Mouse (Mus musculus) left cerebral cortex, adult 9 months (tissue): ENCODE measurements around the gene Oxsr1.
"Not testable (repeated sequence)": the region's sequence is repeated elsewhere in the genome, so short reads cannot be mapped to it uniquely, and the experiment has no call there.

Experiments used
- DNase-seq, 2 experiments: peaks; one replicate each; pipeline ENCODE4 v3.0.0; 2022; ENCODE audit warnings: low spot score in 2 of 2

The Oxsr1 gene

DNA sequence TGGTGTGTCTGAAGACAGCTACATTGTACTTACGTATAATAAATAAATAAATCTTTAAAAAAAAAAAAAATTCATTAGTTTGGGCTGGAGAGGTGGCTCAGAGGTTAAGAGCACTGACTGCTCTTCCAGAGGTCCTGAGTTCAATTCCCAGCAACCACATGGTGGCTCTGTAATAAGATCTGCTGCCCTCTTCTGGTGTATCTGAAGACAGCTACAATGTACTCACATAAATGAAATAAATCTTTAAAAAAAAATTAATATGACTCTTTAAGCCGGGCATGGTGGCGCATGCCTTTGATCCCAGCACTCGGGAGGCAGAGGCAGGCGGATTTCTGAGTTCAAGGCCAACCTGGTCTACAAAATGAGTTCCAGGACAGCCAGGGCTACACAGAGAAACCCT, 47.4 kb downstream of the Oxsr1 start:
- not testable (repeated sequence) for DNase-seq

DNA sequence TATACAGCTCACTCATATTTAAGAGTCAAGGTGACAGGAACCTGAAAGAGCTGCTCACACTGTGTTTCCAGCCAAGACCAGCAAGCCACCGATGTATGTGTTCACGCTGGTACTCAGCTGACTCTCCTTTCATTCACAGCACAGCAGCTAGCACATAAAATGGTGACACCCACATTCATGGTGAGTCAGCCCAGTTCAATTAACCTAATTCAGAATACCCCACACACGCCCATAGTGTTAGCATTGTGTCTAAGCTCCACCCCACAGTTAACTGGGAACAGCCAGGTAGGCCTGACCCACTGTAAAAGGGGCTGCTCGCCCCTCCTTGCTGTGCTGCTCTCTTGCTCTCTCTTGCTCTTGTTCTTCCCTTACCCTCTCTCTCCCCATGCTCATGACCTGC, 50.7 kb downstream of the Oxsr1 start:
- no peak for DNase-seq

DNA sequence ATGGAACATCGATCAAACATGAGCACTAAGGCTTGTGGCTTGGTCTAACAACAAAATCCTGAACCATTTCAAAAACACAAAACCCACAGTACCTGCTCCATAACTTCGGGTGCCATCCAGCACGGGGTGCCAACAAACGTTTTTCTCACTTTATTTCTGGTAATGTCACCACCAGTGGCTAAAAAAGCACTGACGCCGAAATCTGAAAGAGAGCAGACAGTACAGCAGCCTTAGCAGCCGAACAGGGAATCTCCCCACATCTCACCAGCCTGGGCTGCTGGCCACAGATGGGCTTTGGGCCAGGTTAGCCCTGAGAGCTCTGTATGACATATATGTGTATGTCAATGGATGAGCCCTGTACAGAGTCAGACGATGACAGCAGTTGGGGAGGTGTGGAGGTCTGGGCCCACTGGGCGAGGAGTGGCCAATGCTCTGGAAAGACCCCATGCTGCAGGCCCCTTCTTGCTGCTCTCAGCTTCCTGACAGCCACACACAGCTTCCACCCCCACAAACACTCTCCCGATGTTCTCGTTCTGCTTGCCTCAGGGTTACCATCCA, 53.6 kb downstream of the Oxsr1 start:
- DNase-seq, result peak in 1 of 2 experiments; percentile 44

DNA sequence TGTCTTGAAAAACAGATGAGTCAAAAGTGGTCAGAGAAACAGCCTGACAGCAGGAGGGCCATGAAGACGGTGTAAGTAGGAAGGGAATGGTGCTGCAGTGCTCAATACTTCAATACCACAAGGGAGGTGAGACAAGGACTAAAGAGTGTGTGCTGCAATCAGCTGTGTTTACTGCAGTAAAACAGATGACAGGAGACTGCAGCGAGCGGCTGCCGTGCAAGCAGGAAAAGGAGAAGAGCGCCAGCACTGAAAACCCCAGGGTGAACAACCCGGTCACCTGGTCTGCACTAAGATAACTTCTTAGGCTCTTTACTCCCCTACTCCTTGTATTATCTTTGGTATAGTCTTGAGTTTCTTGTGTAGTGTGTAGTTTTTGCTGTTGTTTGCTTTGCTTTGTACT, 54.1 kb downstream of the Oxsr1 start:
- DNase-seq, result no peak

DNA sequence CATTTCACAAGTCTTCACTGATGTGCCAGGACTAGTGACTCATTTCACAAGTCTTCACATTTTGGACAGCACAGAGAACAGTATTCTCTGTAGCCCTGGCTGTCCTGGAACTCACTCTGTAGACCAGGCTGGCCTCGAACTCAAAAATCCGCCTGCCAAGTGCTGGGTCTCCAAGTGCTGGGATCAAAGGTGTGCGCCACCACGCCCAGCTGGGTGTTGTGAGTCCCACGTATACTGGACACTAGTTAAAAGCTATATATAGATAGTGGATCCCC, 56.2 kb downstream of the Oxsr1 start:
- not testable (repeated sequence) for DNase-seq

DNA sequence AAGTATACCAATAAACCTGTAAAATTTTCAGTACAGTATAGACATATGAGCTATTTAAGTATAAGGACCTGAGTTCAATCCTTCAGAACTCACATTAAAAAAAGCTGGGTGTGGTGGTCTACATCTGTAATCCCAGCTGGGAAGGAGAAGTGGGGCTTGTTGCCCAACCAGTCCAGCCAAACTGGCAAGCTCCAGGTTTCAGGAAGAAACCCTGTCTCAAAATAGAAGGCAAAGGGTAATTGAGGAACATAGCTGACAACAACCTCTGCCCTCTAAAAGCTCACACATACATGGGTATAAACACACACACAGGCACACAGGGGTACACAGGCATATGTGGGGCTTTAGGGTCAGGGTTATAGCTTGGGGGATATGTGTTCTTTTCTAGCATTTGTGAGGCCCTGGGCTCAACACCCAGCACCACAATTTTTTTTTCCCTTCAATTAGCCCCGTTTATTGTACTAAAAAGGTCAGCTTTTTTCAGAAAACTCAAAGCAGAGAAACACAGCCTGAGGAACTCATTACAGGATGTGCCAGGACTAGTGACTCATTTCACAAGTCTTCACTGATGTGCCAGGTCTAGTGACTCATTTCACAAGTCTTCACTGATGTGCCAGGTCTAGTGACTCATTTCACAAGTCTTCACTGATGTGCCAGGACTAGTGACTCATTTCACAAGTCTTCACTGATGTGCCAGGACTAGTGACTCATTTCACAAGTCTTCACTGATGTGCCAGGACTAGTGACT, 56.7 kb downstream of the Oxsr1 start:
- DNase-seq, result not testable (repeated sequence)

DNA sequence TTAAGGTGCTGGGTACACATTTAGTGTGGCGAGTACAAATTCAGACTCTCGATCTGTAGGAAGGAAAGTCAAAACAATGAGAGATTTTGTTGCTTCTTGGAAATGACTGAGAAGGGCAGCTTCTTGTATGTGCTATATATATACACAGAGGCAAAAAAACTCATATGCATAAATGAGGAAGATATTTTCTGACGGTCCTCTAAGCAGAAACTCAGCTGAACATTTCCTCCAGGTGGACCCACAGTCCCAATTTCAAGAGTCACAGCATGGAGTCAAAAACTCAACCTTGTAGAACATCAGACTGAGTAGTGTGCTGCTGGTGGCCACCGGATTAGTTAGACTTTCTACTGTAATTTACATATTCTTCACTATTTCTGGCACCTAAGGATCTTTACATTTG, 59.2 kb downstream of the Oxsr1 start:
- no peak for DNase-seq

DNA sequence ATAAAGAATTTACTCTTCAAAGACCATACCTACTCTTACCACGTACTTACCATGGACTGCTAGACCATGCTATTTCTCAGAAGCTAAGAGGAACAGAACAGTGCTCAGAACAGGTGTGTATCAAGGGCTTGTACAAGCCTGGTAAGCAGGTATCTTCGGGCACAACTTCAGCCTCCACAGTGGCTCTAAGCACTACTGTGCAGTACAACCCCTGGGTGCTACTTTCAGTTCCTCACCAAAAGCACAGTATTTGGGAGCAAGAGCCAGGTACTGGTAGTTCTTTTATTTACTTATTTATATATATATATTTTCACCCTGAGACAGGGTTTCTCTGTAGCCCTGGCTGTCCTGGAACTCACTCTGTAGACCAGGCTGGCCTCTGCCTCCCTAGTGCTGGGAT, 61.4 kb downstream of the Oxsr1 start:
- DNase-seq, result no peak

DNA sequence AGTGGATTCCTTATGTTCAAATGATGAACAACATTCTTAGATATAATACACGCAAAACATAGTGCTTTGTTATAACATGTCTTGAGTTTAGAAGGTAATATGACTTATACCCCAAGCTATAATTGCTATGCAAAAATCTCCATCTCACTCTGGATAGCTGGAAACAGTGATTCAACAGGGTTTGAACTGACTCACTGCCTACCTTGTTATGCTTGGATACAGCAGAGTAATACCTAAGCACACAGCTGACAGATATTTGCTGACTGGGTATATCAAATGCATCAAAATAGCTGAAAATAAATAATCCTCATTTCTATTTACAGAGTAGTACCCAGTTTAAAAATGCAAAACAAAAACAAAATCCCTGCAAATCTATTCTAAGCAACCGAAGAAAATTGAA, 63.4 kb downstream of the Oxsr1 start:
- no peak for DNase-seq

DNA sequence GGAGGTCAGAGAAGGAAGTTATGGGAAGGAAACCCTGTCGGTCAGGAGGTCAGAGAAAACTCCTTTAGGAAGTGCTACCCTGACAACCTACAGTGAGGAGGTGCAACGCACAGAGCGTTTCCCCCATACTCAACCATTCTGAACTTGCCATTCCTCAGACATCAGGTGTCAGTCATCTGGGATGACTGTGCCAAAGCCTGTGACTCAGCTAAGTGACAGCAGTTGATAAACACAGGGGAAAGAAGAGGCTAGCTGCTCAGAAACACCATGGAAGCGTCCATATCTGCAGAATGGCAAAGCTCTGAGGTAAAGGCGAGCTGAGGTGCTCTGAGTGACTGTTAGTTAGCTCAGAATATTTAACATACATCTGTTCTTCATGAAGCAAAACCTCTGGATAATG, 64.1 kb downstream of the Oxsr1 start:
- no peak for DNase-seq

DNA sequence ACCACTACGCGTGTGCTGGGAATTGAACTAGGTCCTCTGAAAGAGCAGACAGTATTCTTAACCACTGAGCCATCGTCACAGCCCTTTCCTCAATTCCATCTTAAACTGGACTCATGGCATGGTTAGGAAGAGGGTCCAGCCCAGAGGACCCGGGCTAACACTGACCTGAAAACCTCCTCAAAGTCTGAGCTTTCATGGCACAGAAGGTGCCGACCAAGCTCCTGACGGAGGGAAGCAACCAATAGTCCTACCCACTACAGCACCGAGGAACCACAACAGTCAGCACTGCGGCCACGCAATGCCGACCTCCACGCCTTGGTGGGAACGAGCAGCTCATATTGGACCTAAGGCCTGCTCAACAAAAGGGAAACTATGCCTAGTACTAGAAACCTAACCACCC, 66.1 kb downstream of the Oxsr1 start:
- DNase-seq, result no peak

DNA sequence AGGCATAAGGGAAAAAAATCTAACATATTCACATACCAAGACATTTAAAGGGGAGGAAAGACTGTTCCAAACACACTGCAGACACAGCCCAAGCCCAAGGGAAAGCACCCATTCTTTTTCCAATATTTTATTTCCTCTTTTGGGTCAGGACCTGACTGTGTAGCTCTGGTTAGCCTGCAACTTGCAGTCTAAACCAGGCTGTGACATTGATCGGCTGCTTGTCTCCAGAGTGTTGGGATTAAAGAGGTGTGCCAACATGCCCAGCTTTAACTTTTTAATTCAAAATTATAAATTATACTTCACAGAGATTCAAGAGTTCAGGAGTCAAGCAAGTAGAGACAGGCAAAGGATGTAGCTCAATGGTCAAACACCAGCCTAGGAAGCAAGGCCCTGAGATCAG, 67.1 kb downstream of the Oxsr1 start:
- no peak for DNase-seq

DNA sequence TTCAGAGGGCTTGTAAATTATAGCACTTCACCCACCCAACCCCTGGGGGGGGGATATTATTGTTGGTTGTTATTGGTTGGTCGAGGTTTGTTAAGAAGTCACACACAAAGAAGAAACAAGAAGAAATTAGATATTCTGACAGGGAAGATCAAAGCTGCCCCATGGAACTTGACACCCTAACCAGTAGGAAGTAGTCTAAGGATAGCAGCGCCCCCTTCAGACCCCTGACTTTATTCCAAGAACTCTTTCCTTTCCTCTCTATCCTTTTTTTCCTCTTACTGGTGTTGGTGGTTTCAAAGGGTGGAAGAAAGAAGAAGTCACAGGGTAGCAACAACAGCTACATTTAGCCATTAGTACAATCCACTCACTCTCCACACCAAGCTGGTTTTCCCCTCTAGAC, 68.0 kb downstream of the Oxsr1 start:
- DNase-seq, result no peak

DNA sequence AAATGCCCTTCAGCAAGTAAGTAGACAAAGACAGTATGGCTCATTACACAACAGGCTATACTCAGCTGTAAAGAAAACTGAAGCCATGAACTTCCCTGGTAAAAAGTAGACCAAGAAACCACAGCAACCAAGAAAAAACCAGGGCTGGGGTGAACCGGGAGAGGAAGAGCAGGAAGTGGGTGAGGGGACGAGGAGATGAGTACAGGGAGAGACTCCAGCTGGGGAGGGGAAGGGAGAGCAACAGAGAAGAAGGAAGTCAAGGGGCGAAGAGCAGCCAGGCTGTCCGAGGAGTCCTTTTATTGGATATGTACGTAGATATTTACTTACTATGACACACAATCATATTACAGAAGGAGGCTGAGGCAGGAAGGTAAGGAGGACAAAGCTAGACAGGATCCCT, 74.2 kb downstream of the Oxsr1 start:
- DNase-seq, result no peak

DNA sequence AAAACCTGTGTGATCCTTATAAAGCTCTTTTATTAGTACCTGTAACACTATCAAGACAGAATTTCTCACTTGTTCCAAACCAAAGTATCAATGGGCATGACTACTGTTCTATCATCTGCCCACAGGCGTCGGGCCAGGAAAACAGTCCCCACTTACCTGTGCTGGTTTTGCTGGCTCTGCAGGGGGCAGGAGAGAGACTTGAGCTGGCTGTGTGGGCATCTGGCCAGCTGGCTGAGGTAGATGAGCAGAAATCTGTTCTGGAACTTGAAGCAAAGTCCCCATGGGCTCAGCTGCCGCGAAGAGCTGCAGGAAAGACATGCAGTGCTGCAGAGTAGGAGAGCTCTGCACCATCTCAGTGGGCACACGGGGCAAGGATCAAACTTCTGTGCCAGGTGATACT, 75.4 kb downstream of the Oxsr1 start:
- DNase-seq, result no peak

DNA sequence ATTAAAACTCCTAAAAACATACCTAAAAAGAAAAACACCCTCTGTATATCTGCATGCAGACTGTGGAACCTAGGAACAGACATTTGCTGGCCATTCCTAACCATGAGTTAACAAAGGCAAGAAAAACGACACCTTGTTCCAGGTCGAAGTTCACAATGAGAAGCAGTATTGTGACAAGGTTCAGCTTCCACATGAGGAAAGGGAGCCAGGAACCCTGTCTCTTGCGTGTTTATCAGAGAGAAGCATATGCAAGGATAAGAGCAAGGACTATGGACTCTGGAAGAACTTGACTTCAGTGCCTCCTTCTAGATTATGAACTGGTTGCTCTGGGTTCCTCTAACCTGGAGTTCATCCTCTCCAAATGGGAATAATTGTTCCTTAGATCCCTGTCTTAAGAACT, 78.2 kb downstream of the Oxsr1 start:
- no peak for DNase-seq

DNA sequence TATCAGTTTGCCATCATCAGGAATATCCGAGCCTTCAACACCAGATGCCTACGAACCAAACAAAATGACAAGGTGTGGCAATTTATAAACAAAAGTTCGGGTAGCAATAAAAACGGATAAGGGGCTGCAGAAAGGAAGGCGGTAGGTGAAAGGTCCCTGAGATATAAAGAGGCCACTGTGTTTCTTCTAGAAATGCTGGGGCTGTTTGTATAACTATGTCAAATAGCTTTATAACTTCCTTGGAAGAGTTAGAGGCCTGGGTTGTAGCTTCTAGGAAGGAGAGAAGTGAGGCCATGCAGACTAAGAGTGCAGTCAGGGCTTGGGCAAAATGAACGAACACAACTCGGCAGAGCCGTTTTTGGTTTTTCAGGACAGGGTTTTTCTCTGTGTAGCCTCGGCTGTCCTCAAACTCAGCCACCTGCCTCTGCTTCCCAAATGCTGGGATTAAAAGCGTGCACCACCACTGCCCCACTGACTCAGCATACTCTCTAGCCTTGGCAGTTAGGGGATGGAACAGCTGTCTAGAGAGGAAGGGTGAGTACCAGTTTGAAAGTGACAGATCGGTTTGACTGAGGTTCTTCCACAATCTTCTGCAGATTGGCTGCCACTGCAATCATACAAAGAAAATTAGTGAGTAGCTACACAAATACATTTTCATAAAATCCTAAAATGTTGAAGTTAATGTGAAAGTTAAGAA, 80.9 kb downstream of the Oxsr1 start:
- DNase-seq, result no peak

DNA sequence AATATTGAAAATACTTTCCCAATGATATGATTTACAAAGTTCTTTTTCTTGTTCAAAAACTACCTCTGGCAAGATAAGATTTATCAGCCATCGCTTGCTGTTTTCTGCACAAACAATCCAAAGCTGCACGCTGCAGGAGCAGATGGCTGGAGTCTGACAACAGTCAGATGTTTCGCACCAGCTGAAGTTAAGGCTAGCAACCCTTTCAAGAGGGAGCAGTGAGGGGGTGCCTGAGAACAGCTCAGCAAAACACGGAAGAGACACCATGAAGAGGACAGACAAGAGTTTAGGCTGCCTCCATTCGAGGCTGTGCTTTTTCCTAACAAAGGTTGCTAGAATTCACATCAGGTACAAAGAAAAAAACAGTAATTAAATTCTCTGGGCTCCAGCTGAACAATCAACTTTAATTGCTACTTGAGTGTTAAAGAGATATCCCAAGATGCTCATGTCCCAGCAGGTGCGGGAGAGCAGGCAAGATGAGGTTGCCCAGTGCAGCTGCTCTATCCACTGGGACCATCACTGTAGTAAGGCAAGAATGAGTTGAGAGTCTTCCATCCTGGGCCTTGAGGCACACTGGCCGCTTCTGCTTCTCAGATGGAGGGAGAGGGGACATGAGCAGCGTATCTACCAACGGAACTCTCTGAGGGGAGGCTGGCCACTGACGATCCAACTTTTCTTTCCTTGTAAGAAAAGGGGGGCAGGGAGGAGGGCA, 81.8 kb downstream of the Oxsr1 start:
- peak in 1 of 2 experiments; percentile 21 for DNase-seq

DNA sequence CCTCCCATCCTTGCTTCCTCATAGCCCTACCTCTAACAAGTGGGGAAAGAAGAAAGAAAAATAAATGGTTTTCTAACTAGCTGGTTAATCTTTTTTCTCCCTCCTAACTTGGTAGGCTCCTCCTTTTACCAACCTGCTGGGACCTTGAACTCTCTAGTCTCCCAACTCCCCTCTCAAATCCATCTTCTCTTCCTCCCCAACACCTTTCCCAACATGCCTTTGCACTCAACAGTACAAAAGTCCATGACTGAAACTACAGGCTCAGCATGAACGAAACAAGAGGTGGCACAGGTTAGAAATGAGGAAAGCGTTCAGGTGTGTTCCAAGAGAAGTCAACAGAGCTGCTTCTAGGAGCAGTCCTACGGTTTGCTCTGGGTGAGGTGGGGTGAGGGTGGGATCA, 83.0 kb downstream of the Oxsr1 start:
- DNase-seq, result no peak

DNA sequence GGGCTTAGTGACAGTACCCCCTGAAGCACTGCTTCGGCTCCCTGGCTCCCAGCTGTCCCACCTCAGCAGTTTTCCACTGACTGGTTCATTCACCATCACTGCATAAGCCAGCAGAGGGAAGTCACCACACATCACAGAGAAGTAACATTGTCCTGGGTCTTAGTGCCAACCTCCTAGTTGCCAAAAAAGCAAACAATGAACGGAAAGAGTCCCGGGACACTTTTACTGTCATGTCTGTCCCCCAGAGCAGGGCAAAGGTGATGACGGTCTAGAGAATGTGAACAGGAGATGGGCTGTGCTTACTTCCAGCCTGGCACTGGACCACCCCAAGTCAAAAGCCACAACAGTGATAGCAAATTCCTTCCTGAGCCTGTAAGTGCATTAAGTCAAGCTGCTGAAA, 83.4 kb downstream of the Oxsr1 start:
- DNase-seq, result no peak

DNA sequence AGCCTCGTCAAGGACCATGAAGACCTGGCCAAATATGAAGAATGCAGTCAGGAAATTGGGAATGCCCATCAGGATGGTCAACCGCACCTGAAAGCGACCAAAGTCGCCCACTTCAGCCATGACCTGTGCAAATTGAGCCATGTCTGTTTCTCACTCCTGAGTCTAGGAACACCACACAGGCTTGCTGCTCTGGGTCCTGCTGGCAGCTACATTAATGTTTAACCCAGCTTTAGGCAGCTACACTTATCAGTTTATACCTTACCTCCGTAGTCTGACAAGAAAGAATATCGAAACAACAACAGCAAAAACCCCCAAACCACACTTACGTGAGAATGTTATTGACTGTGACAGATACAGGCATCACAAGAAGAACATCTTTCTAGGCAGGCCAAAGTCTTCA, 90.7 kb downstream of the Oxsr1 start:
- DNase-seq, result no peak

DNA sequence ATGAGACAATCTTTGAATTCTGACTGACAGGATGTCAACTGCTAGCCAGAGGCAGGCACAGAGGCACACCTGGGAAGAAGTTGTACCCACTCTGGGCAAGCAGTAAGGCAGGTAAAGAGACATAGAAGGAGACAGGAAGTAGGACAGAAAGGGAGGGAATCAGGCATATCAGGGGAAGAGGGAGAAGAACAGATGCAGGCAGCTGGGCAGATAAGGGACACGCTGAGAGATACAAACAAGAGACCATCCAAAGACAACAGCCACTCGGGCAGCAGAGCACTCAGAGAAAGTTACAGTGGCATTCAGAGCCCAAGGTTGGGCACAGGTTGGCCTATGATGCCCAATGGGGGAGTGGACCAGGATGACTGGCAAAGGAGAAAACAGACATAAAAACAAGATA, 91.4 kb downstream of the Oxsr1 start:
- DNase-seq, result no peak

DNA sequence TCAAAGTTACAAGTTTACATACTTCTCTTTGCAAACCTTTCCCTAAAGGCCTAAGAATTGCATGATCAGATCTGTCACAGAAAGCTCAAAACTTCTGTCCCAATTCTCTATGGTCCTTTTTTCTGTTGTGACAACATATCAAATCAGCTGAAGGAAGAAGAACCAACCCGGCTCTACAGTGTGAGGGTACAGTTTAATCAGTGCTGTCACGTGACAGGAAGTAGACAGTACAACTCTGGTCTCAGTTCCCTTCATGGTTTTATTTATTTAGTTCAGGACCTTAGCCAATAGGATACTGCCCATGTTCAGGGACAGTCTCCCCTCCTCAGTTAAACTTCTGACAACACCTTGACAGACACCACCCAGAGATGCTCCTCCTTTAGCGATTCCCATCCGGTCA, 102.0 kb downstream of the Oxsr1 start:
- DNase-seq, result no peak
